Mouse (Mus musculus) ES-Bruce4 (cell line): ENCODE results near the gene Grb7. TPM values are rescaled to one million over a fixed set of nuclear protein-coding genes. Genes with fewer than 3 reads are reported as not detected.

Experiments used
- H3K27ac ChIP-seq: 2 replicates; pipeline ENCODE4 v1.5.1; 2012; ENCODE audit warnings: low read length, inconsistent platforms; ENCODE audit not compliant: insufficient read depth
- H3K27me3 ChIP-seq: 2 replicates; pipeline ENCODE4 v1.6.1; 2012; ENCODE audit warnings: mild to moderate bottlenecking, low read length, inconsistent platforms; ENCODE audit not compliant: control insufficient read depth, poor library complexity, insufficient read depth, severe bottlenecking
- H3K36me3 ChIP-seq: 2 replicates; pipeline ENCODE4 v1.6.1; 2012; ENCODE audit warnings: inconsistent platforms, mild to moderate bottlenecking, low read length, moderate library complexity; ENCODE audit not compliant: control insufficient read depth, poor library complexity, insufficient read depth, severe bottlenecking
- H3K4me1 ChIP-seq: one replicate; pipeline ENCODE4 v1.8.1; 2011; ENCODE audit warnings: low read length; ENCODE audit not compliant: control insufficient read depth, insufficient read depth
- H3K4me3 ChIP-seq: 2 replicates; pipeline ENCODE4 v1.5.1; 2011; ENCODE audit warnings: low read depth, mild to moderate bottlenecking, low read length
- H3K9ac ChIP-seq: 2 replicates; pipeline ENCODE4 v1.6.1; 2012; ENCODE audit warnings: low read depth, mild to moderate bottlenecking, inconsistent platforms; ENCODE audit not compliant: poor library complexity, severe bottlenecking
- H3K9me3 ChIP-seq: replicated peaks from 2 replicates; pipeline ENCODE4 v1.6.1; 2012; ENCODE audit warnings: mild to moderate bottlenecking, low read length, inconsistent platforms; ENCODE audit not compliant: control insufficient read depth, poor library complexity, insufficient read depth, severe bottlenecking
- CTCF ChIP-seq: IDR thresholded peaks from one replicate; pipeline ENCODE4 v1.8.1; 2011; ENCODE audit warnings: low read depth, low read length
- EP300 ChIP-seq: IDR thresholded peaks from 2 replicates; pipeline ENCODE4 v1.6.1; 2011; ENCODE audit warnings: low read depth, low read length; ENCODE audit not compliant: insufficient read depth
- POLR2A ChIP-seq: IDR thresholded peaks from one replicate; pipeline ENCODE4 v1.8.1; 2011; ENCODE audit warnings: low read length; ENCODE audit not compliant: insufficient read depth
- polyA plus RNA-seq: library from polyadenylated mRNA; stranded (reverse); fragments of >200 nt; gene quantifications from 2 replicates; pipeline ENCODE4 v1.2.4, GENCODE M21; 2011; ENCODE audit warnings: low read depth; ENCODE audit not compliant: missing spikeins, insufficient read depth, insufficient read length

Grb7 gene
- polyA plus RNA-seq, 1 experiment, result 45.6 TPM

DNA sequence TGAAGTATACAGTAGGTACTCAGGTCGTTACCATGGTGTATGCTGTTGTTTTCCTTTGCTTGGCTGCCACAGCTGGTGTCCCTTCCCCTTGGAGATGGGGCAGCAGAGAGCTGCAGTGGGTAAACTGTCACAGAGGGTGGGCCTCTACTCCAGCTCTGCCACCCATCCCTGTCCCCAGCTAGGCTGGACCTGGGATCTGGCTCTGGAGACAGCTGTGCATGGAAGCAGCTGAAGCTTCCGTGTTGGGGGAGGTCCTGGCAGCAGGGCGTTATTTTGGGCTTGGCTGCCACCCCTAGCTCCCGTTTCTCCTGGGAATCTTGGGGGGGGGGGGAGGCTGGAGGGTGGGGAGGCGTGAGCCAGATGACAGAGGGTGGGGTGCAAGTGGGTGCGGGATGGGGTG is 27.9 kb upstream of the Grb7 start:
- Histone ChIP-seq H3K9me3 (no peaks in the 10 kb centered on the region), H3K4me3 (no peak overlapping the region), H3K27ac (no peak overlapping the region), H3K36me3 (no peaks in the 10 kb centered on the region), H3K4me1 (peaks cover 5% of the 10 kb centered on the region), H3K27me3 (no peaks in the 10 kb centered on the region), H3K9ac (no peak overlapping the region)
- no peak for TF ChIP-seq EP300
- no peak for TF ChIP-seq POLR2A
- TF ChIP-seq CTCF, result no peak

GRCm38 (mm10) chr11:98418939-98419547 is 27.2 kb upstream of the Grb7 start:
- Histone ChIP-seq H3K27ac (no peak overlapping the region), H3K4me1 (peaks cover 2% of the 10 kb centered on the region), H3K9ac (no peak overlapping the region), H3K9me3 (no peaks in the 10 kb centered on the region), H3K36me3 (no peaks in the 10 kb centered on the region), H3K4me3 (no peak overlapping the region), H3K27me3 (no peaks in the 10 kb centered on the region)
- TF ChIP-seq CTCF, result no peak
- no peak for TF ChIP-seq POLR2A
- TF ChIP-seq EP300, result no peak

DNA sequence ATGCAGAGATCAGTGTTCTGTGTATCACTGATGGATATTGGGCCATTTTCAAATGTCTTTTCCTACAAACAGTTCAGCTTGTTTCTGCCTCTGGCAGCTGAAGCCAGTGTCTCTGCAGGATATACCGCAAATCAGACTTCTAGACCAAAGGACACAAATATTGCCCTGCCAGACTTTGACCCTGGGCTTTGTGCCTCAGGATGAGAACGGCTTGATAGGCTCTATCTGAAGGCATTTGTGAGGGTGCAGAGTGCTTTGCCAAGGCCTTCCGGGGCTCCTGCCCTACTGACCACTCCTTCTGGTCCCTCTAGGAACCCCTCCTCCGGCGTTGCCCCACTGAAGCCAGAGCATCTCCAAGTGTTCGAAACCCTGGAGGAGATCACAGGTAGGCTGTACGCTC is 19.6 kb upstream of the Grb7 start:
- no peak for TF ChIP-seq CTCF
- no peak for TF ChIP-seq EP300
- TF ChIP-seq POLR2A, result no peak
- no peaks in the 10 kb centered on the region for H3K4me1 ChIP-seq
- H3K36me3 ChIP-seq, result 0 out of 2 replicates have a peak, but pooled peaks cover 2% of the 10 kb centered on the region

GRCm38 (mm10) chr11:98428436-98428835 is 17.8 kb upstream of the Grb7 start:
- Histone ChIP-seq H3K4me3 (no peak overlapping the region), H3K4me1 (no peaks in the 10 kb centered on the region), H3K27me3 (no peaks in the 10 kb centered on the region), H3K36me3 (0 out of 2 replicates have a peak, but pooled peaks cover 2% of the 10 kb centered on the region), H3K27ac (no peak overlapping the region), H3K9ac (no peak overlapping the region), H3K9me3 (no peaks in the 10 kb centered on the region)
- TF ChIP-seq EP300 (no peak), POLR2A (no peak), CTCF (no peak)

More for the DNA sequence above, 19.6 kb upstream of the Grb7 start:
- H3K9ac ChIP-seq, result no peak overlapping the region
- H3K27ac ChIP-seq, result no peak overlapping the region
- no peaks in the 10 kb centered on the region for H3K27me3 ChIP-seq
- H3K4me3 ChIP-seq, result no peak overlapping the region
- no peaks in the 10 kb centered on the region for H3K9me3 ChIP-seq

DNA sequence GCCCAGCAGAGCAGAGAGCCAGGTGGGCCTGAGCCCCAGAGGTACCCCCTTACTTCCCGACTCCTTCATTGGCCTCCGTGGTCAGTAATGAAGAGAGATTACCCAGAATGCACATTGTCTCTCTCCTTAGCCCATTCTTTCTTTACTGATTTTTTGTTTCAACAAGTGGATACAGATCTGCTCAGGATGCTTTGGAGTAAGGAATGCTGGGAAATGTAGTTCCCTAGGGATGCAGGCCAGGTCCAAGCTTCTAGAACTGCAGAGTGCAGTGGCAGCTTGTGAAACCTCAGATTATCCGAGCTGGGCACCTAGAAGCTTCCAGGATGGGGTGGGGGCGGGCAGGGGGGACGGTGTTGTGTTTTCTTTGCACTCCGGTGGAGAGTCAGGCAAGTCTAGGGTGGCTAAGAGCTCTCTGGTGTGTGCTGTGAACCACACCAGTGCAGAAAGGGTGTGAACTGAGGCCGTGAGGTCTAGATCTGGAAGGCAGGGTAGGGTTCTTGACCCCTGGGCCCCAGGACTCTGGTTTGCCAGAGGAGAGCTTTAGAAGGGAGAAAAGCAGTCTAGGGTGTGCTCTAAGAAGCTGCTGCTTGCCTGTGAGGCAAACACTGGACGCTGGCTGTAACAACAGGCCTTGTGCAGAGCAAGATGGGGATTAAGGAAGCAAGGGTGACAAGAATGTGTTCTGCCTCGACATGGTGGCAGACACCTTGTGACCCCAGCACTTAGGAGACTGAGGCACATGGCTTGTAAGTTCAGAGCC is 14.3 kb upstream of the Grb7 start:
- no peak overlapping the region for H3K27ac ChIP-seq
- H3K9me3 ChIP-seq, result no peaks in the 10 kb centered on the region
- TF ChIP-seq EP300, result no peak
- TF ChIP-seq POLR2A, result no peak
- TF ChIP-seq CTCF, result no peak
- no peaks in the 10 kb centered on the region for H3K27me3 ChIP-seq
- no peak overlapping the region for H3K4me3 ChIP-seq
- H3K4me1 ChIP-seq, result no peaks in the 10 kb centered on the region
- H3K9ac ChIP-seq, result no peak overlapping the region
- H3K36me3 ChIP-seq, result 0 out of 2 replicates have a peak, but pooled peaks cover 1% of the 10 kb centered on the region

GRCm38 (mm10) chr11:98435723-98436122 is 10.5 kb upstream of the Grb7 start:
- Histone ChIP-seq H3K36me3 (no peaks in the 10 kb centered on the region), H3K27me3 (no peaks in the 10 kb centered on the region), H3K9me3 (no peaks in the 10 kb centered on the region), H3K4me1 (no peaks in the 10 kb centered on the region), H3K4me3 (no peak overlapping the region), H3K9ac (no peak overlapping the region), H3K27ac (no peak overlapping the region)
- TF ChIP-seq POLR2A (no peak), CTCF (no peak), EP300 (no peak)
